Mouse (Mus musculus): Measurements from ENCODE around the gene Vmn1r85. TPM values are rescaled to one million over a fixed set of nuclear protein-coding genes. Genes with fewer than 3 reads are reported as not detected.

Vmn1r85 gene
- total RNA-seq, 2 experiments from 2014 or later, result not detected

DNA sequence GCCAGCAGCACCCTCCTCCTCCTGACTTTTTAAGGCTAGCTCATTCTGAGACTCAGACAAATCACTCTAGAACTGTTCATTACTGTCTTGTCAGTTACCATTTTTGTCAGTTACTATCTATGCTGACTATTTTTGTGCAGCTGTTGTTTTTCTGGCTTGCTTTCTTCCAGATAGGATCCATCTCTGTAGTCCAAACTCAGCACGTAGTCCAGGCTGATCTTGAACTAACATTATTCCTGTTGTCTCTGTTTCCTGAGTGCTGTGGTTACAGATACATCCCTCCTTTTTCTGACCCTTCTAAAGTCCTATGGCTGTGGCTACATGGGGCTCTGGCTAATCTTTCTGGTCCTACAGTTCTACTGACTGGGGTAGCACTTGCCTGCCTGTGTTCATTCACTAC lies 55.8 kb downstream of the Vmn1r85 start:
- intact Hi-C loops (cut with DNase I), result loop anchor here (5.0 kb wide), 2 partner anchors 62 to 117 kb away; partner anchors contain the start of genes Rps5 and Zfp446
- no peak for DNase-seq

- intact Hi-C loops (cut with DNase I), result loop anchor here (5.0 kb wide), 2 partner anchors 61 to 116 kb away; partner anchors contain the start of genes Rps5 and Zfp446
- DNase-seq, result no peak
Measured at GRCm38 (mm10) chr7:13038621-13039169, 56.3 kb downstream of the Vmn1r85 start.

- DNase-seq, result peak; percentile 99
- intact Hi-C loops (cut with DNase I), result loop anchor here (5.0 kb wide), 2 partner anchors 61 to 116 kb away; partner anchors contain the start of genes Rps5 and Zfp446
Measured at GRCm38 (mm10) chr7:13037901-13038555, 56.9 kb downstream of the Vmn1r85 start, which contains the start of gene Ube2m. TSS of gene Ube2m (minus strand) at chr7:13038275.

DNA sequence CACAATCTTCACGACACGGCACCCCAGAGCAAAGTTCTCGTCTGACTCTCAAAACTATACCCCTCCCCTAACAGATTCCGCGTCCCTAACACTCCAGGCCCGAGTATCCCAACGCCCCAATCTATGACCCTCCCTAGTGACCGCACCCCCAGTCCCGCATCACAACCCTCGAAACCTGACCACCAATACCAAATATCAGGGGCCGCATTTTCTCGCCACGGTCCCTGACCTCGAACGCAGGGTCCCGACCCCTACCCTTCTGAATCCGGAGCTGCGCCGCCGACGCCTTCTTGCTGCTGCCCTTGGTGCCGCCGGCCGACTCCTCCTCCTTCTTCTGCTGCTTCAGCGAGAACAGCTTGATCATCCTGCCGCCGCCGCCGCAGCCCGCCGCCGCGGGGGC lies 57.6 kb downstream of the Vmn1r85 start:
- DNase-seq, result peak in 1 of 2 experiments; percentile 63

DNA sequence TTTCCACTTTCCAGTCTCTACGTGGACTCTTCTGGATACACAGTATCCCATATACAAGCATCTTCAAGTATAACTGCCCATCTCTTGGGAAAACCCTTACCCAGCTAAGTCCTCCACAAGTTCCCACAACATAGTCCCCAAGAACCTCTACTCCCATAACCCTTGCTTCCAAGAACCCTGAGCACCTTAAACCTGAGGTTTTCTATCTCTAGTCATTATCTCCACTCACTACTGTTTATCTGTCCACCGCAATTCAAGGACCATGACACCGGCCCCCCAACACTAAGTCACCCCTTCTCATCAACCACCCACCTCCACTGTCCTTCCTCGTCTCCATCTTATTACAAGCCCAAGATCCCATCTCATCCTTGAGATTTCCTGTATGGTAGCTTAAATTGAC lies 58.2 kb downstream of the Vmn1r85 start:
- intact Hi-C loops (cut with DNase I), result loop anchor here (5.0 kb wide), 2 partner anchors 60 to 115 kb away; partner anchors contain the start of genes Rps5 and Zfp446
- no peak for DNase-seq

More for the DNA sequence above, 57.6 kb downstream of the Vmn1r85 start:
- intact Hi-C loops (cut with DNase I), result loop anchor here (5.0 kb wide), 2 partner anchors 60 to 115 kb away; partner anchors contain the start of genes Rps5 and Zfp446

DNA sequence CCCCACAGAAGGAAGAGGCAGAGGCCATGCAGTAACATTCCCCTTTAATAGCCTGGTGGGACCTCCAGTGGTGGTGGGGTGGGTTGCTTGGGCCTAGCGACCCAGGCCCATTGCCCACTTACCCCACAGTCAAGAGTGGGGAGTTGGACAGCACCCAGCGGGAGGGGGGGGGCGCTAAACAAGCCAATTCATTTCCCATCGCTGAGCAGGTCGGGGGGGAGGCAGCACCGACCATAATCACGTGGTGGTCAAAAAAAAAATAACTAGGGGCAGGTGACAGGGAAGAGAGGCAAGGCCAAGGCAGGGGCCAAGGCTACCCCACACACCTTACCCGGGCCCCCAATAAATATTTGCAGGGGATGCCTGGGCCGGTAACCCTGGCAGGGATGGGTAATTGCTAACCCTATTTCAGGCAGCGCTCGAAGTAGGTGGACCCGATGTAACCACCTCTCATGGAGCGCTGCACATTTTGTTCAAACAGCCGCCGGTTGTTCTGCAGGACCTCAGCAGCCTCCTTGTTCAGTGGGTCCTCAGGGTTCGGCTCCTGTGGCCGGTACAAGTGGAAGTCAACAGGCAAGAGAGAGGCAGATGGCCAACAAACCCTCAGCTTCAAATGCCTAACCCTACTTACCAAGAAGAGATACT lies 59.6 kb downstream of the Vmn1r85 start:
- no peak for DNase-seq
- intact Hi-C loops (cut with DNase I), result loop anchor here (5.0 kb wide), 2 partner anchors 58 to 113 kb away; partner anchors contain the start of genes Rps5 and Zfp446

DNA sequence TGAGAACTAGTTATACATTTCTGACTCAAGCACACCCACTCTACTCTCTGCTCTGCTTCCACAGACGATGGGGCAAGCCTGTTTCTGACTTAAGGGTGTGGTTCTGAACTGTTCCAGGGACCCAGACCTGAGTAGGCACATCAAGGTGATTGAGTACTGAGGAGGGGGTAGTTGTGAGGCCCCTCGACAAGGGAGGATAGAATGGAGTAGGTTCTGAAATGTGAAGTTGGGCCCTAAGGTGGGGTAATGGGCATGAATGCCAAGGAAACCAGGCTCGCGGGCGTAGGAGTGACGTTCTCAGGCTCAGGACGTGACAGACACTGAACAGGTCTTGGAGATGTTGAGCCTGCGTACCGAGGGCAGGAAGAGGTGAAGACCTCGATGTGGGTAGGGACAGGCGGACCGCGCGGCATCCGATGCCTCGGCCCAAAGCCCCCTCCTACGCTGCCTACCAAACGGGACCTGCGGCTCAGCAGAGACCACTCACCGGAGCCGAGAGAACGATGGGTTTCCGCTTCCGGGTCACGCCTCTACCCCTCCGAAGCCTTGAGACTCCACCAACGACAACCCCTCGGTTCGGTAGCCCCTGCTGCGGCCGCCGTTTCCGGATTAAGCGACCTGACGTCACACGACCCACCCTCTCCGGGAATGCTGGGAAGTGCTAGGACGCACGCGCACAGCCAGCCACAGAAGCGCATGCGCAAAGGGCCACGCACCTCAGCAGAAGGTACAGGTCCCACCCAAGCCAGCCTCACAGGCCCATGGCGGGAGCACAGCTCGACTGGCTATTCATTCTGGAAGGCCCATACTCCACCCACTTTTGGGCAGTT lies 60.6 kb downstream of the Vmn1r85 start, which contains the start of gene Chmp2a:
TSS of gene Chmp2a (minus strand) at position 660 of the 830 bp plus-strand sequence.
- intact Hi-C loops (cut with DNase I), result no loop called here
- DNase-seq, result peak; percentile 97 to 98

DNA sequence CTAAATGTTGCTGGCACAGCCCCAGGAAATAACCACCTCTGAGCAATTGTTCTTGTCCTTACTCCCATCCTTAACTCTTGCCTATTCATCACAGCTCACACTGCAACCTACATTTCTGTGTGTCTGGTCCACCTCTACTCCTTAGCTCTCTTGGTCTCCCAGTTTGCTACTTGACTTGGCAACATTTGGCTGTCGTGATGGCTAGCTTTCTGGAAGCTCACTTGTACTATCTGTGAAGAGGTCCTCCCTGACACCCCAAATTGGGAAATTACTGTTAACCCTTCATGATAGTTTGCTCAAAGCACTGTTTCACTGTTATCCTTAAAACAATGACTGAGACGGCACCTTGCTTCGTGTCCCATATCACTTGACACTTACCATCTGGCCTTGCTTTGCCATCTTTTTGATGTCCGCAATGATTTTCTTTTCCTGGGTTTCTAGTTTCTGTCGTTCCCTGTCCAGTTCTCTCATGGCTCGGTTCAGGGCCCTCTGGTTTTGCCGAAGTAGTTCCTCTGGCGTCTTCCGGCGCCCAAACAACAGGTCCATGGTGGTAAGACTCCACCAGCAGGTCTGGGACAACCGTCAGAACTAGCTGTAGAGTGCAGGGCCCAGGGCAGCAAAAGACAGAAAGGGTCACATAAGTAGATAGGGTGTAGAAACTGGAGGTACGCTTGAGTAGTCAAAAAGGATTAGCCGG lies 61.4 kb downstream of the Vmn1r85 start:
- intact Hi-C loops (cut with DNase I), result no loop called here

More for the DNA sequence above, 61.4 kb downstream of the Vmn1r85 start:
- no peak for DNase-seq

Other genes starting within 250 kb of the Vmn1r85 start
- 1 to 10 TPM; 3.6 to 4.8 TPM for gene Zfp128, start 214.0 kb downstream of the Vmn1r85 start, total RNA-seq (2021)
- gene Zscan22, start 197.4 kb downstream of the Vmn1r85 start, total RNA-seq (2021), result 1 to 10 TPM; 5.5 to 6.8 TPM
- 100 to 1,000 TPM; 740 to 748 TPM for gene Rps5, start 172.9 kb downstream of the Vmn1r85 start, total RNA-seq (2021)
- under 1 TPM; 0.36 to 0.37 TPM for gene Rnf225, start 167.8 kb downstream of the Vmn1r85 start, total RNA-seq (2021)
- gene Zfp324, start 129.3 kb downstream of the Vmn1r85 start, total RNA-seq (2021), result 1 to 10 TPM; 4.0 to 7.4 TPM
- gene Zfp446, start 117.3 kb downstream of the Vmn1r85 start, total RNA-seq (2021), result 1 to 10 TPM; 3.9 to 4.4 TPM
- not detected for gene Slc27a5, start 97.0 kb downstream of the Vmn1r85 start, total RNA-seq (2021)
- 100 to 1,000 TPM; 148 to 165 TPM for gene Trim28, start 96.1 kb downstream of the Vmn1r85 start, total RNA-seq (2021)
- gene Zbtb45, start 85.1 kb downstream of the Vmn1r85 start, total RNA-seq (2021), result 10 to 100 TPM in 1 of 2 experiments, 1 to 10 TPM in 1; 9.7 to 11.8 TPM
- gene Chmp2a, start 60.4 kb downstream of the Vmn1r85 start, total RNA-seq (2021), result 100 to 1,000 TPM; 137 to 143 TPM
- 100 to 1,000 TPM; 185 to 188 TPM for gene Ube2m, start 56.9 kb downstream of the Vmn1r85 start, total RNA-seq (2021)
- under 1 TPM; 0.72 to 0.92 TPM for gene Mzf1, start 40.4 kb downstream of the Vmn1r85 start, total RNA-seq (2021)
- gene Vmn1r86, start 24.7 kb upstream of the Vmn1r85 start, total RNA-seq (2021), result not detected
- gene Vmn1r87, start 45.0 kb upstream of the Vmn1r85 start, total RNA-seq (2021), result not detected
- under 1 TPM; 0.07 TPM for gene Vmn1r88, start 64.4 kb upstream of the Vmn1r85 start, total RNA-seq (2021)
- not detected for gene Vmn1r89, start 117.8 kb upstream of the Vmn1r85 start, total RNA-seq (2021)
- 10 to 100 TPM; 14.4 to 16.0 TPM for gene Lig1, start 182.1 kb upstream of the Vmn1r85 start, total RNA-seq (2021)
- 1 to 10 TPM; 6.6 to 7.4 TPM for gene Zswim9, start 183.5 kb upstream of the Vmn1r85 start, total RNA-seq (2021)
- gene Pla2g4c, start 229.5 kb upstream of the Vmn1r85 start, total RNA-seq (2021), result under 1 TPM; 0.17 to 0.32 TPM

All from heart, postnatal 10 days (tissue).